Mouse (Mus musculus) kidney, adult 2 months (tissue): ENCODE data around the gene Krtcap3.

Experiments
- CTCF ChIP-seq: fragments of 200-500 bp; conservative IDR thresholded peaks from 2 replicates; pipeline ENCODE4 v1.5.1; 2011; ENCODE audit warnings: low read depth, mild to moderate bottlenecking, control low read depth, low read length, moderate library complexity, mixed read lengths; ENCODE audit not compliant: insufficient read depth, insufficient read length
- POLR2A ChIP-seq: fragments of 200-500 bp; IDR thresholded peaks from one replicate; pipeline ENCODE4 v1.6.1; 2011; ENCODE audit warnings: low read depth, low read length, control low read depth

DNA sequence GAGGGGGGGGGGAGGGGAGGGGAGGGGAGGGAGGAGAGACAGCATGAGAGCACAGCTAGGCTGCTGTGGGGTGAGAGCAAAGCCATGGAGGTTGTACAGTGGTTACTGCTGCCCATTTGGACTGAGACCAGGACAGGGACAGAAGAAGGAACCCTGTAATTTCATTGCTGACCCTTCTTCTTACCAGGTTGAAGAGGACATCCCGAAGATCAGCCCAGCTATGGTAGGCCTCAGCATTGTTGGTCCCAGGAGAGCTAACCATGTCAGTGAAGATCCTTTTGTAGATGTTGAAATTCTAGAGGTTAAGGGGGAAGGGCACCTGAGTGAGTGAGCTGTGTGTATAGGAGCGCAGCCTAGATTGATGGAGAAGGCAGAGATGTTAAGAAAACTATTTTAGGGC is 3.9 kb downstream of the Krtcap3 start:
- no peak for TF ChIP-seq CTCF
- no peak for TF ChIP-seq POLR2A
